Mouse (Mus musculus) heart, adult 18-20 months (tissue): ENCODE measurements around the gene Msn. TPM values are rescaled to one million over a fixed set of nuclear protein-coding genes. Genes with fewer than 3 reads are reported as not detected.
"Not testable (repeated sequence)": the region's sequence is repeated elsewhere in the genome, so short reads cannot be mapped to it uniquely, and the experiment has no call there.

Experiments used
- DNase-seq, 2 experiments: peaks; one replicate each; pipeline ENCODE4 v3.0.0; 2021 to 2022; ENCODE audit warnings: mixed read lengths in 1 of 2
- total RNA-seq, 2 experiments: library from RNA; stranded (reverse); gene quantifications; 2 replicates each; pipeline ENCODE4 v1.2.3; 2021

Msn gene
- total RNA-seq, 2 experiments from 2014 or later = 103 to 114 TPM

DNA sequence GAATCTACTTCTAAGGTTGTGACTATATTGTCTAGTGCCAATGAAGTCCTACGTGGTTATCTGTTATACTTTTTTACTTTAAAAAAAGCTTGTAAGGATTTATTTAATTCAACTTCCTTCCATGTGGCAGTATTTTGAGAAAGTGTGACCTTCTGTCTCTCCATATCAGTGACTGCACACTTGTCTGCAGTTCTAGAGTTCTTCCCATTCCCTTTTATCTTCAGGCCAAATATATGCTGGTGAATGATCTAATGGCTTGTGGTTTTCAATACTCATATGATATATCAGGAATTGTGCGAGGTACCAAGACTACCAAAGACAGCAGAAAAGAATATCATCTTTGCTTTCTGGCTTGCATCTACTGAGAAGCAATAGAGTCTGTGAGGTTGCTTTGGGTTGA, 43.4 kb downstream of the Msn start:
- DNase-seq = no peak

- peak in 1 of 2 experiments; percentile 59 for DNase-seq
Measured at GRCm38 (mm10) chrX:96144960-96145488, 49.2 kb downstream of the Msn start.

GRCm38 (mm10) chrX:96148217-96148616, 52.4 kb downstream of the Msn start:
- DNase-seq = no peak

DNA sequence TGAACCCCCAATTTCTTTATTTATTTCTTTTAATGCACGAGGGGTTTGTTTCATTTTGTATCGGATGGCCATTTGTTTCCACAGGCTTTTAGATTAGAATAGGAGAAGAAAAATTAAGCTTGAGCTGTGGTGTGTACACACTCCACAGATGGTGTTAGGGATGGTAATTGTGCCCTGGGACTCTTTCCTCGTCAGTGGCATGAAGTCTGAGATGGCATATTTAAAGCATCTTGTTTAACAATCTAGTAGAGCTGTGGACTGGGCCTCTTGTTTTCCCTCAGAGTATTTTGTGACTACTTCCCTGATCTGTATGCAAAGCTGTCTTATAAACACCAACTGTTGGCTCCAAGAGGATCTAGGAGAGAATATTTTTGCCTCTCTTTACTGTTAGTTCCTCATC, 57.5 kb downstream of the Msn start:
- DNase-seq = no peak

- no peak for DNase-seq
Measured at GRCm38 (mm10) chrX:96157936-96158335, 62.1 kb downstream of the Msn start.

GRCm38 (mm10) chrX:96162571-96162970, 66.7 kb downstream of the Msn start:
- DNase-seq = peak; percentile 11 to 63

DNA sequence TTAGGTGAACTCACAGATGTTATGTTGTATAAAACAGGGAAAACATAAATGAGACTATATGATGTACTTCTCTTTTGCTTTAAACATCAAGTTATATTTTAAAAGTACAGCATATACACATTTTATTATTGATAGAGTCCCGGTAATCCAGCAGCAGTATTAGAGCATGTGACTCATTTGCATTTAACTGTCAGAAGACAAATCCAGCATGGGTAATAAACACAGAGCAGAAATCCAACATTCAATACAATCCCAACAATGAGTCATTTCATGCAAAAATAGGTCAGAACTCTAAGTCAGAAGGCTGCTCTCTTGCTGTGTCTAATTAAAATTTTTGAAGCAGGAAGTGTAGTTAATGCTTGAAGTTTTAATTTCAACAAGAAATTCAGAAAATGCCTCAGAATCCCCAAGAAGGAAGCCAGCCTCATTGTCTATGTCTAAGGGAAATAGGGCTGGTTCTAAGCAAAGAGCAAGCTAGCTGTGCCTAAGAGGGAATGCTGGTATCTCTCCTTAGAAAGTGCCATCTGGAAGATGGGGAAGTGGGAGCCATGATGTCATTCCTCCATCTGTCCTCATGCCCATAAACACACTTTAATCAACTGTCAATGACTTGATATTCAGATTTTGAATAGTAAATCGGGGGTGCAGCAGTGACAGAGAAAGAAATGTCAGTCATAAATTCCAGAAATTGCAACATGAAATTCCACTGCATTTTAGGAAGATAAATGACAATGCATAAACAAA, 76.0 kb downstream of the Msn start:
- DNase-seq = no peak

- peak; percentile 30 to 60 for DNase-seq
Measured at GRCm38 (mm10) chrX:96178437-96178836, 82.6 kb downstream of the Msn start.

DNA sequence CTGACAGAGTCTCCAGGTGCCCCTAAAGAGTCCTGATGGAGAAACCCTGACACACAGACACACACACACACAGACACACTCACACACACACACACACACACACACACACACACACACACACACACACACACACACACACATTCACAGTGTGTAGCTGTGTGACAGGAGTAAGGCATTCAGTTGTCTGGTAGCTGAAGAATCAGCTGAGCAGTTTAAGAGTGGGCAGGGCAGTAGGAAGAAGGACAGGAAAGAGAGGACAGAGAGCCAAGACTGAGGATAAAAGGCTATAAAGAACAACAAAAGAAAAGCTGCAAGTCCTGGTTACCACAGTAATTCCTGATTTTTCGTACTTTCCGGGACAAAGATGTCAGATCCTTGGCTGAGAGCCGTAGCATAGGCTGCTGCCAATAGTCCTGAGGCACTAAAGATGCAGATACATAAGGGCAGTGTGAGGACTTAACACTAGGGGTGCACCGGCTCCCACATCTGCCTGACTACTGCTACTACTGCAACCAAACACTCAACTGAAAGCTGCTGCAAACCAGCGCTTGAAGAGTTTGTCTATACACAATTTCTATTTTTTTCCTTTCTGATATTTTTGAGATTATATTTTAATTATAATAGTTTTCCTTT, 88.4 kb downstream of the Msn start:
- DNase-seq = no peak

DNA sequence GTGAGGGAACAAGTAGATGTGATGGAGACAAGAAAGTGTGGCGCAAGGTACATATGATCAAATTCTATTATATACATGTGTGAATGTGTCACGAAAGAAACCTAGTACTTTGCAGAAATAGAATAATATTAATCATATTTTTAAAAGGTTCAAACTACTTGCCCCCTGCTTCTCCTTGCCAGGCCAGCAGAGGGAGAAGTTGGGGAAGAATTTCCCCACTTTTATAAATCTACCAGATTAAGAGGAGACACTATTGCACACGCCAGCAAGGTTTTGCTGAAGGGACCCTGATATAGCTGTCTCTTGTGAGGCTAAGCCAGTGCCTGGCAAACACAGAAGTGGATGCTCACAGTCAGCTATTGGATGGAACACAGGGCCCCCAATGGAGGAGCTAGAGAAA, 109.3 kb downstream of the Msn start:
- DNase-seq = not testable (repeated sequence)

DNA sequence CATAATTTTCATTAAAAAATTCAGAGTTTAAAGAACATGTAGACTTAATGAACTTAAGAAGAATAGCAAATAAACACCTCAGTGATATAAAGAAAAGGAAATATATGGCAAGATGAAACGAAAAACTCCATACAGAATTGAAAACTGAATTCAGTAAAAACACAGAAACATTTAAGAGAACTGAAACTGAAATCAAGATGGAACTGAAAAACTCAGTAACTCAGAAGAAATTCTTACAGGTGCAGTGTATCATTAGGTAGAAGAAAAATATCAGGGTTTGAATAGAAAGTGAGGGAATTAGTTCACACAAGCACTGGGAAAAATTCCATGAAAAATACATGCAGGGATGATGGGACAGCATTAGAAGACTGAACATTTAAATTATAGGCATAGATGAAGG, 111.0 kb downstream of the Msn start:
- DNase-seq = no peak

GRCm38 (mm10) chrX:96218088-96218487, 122.2 kb downstream of the Msn start:
- no peak for DNase-seq

Other genes starting within 250 kb of the Msn start
- 10 to 100 TPM; 36.6 to 37.1 TPM for gene Las1l, start 139.1 kb upstream of the Msn start, total RNA-seq
- 1 to 10 TPM in 1 of 2 experiments, under 1 TPM in 1; 0.64 to 1.3 TPM for gene Vsig4, start 197.4 kb downstream of the Msn start, total RNA-seq